Mouse (Mus musculus) cerebellum, postnatal 4 days (tissue): ENCODE results near the gene Rab12.

ENCODE experiments used
- DNase-seq, 2 experiments: peaks; one replicate each; pipeline ENCODE4 v3.0.0; 2022; ENCODE audit warnings: low spot score in 2 of 2, mixed read lengths in 1 of 2

Gene Rab12

DNA sequence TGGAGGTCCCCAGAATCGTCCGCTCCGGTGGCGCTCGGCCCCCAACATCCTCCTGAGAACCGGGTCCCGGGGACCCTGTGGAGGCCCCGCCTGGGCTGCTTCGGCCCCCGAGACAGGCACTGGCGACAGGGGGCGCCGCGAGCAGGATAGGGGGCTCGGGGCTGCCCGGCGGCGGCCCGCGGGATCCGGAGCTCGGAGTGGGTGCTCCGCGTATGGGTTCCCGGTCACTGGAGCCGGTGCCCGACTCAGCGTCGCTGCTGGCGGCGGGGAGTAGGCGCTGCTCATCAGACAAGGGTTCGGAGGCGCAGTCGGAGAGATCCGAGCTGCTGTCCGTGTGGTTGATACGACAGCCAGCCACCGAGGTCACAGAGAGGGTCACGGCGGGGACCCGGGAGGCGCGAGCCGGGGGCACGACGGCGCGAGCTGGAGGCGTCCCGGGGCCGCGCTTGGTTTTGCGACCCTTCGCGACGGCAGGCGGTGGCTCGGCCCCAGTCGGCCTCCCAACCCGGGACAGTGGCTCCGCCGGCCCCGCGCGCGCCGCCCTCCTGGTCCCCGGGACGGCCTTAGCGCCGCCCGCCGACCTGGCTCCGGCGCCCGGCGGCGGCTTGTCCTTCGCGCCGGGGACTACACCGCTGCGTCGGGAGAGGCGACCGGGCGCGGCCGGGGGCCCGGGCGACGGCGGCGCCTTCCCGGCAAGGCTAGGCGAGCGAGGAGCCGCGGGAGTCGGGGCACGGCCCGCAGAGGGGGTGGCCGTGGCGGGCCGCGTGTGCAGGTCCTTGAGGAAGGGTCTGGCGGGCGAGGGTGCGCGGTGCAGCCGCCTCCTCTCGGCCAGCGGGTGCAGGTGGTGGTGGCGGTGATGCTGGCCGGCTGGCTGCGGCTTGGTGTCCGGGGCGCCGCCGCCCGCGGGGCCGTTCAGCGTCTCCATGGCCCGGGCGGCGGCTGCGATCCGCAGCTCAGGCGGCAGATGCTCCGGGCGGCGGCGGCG is 70.8 kb downstream of the Rab12 start:
- DNase-seq: peak in 1 of 2 experiments; percentile 51

DNA sequence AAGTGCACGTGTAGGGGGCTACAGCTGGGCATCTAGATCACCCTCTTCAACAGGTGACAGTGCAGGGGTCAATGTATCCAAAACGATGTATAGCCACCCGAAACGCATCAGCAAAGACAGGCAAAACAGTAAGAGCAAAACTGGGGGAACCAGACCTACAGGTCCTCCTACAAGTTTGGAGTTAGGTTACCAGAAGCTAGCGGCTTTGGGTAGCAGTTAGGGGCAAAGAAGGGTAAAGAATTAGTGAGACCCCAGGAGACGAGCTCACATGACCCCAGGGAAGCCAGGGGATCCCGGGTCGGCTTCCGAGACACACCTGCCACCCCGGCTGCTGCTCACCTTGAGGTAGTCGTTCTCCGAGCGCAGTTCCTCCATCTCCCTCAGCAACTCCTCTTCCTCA is 71.6 kb downstream of the Rab12 start:
- DNase-seq: no peak

DNA sequence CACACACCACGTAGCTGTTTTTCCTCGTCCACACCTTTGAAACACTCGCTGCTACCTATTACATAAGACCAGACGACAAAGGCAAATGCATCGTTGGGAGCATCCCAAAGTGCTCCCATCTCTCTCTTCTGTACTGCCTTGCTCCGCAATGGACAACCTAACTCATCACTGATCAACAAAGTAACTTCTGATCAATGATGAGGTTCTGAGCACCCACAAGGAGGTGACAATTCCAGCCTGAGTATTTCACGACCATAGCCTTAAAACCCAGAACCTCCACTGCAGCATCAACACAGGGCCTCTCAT is 72.6 kb downstream of the Rab12 start:
- DNase-seq: no peak

DNA sequence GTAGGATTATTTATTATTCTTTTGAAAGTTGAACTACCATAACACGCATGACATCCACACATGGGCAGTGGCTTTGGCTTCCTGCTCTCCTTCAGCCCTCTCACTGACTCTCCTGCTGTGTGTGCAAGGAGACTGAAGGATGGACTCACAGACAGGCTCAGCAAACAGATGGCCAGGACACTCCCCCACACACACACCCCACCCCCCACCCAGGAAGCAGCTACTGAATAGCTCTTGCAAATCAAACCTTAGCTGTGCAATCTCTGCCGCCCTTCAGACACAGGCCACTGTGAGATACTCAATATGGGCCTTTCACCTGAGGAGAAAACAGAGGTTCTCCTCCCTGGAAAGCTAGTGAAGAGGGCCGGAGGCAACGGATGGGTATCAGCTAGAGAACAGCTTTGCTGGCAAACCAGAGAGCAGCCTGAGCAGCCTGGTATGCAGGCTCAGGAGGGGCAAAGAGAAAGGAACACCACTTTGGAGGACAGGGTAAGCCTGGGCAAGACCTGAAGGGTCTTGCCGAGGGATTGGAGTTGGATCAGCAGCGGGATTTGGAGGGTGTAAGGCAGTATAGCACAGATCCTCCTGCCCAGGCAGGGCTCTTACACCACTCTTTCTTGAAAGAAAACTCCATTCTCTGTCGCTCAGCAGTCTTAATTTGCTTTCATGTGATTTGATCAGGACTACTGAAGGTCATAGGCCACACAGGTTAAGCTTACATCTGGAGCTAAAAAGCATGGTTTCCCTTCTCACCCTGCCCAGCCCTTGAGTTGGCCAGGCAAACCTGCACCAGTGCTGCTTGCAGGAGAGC is 73.1 kb downstream of the Rab12 start:
- no peak for DNase-seq
